Mouse (Mus musculus) ES-Bruce4 (cell line): ENCODE results near the gene Gm11027. TPM values are rescaled to one million over a fixed set of nuclear protein-coding genes. Genes with fewer than 3 reads are reported as not detected.

ENCODE experiments used
- H3K27ac ChIP-seq: 2 replicates; pipeline ENCODE4 v1.5.1; 2012; ENCODE audit warnings: low read length, inconsistent platforms; ENCODE audit not compliant: insufficient read depth
- H3K27me3 ChIP-seq: 2 replicates; pipeline ENCODE4 v1.6.1; 2012; ENCODE audit warnings: mild to moderate bottlenecking, low read length, inconsistent platforms; ENCODE audit not compliant: control insufficient read depth, poor library complexity, insufficient read depth, severe bottlenecking
- H3K36me3 ChIP-seq: 2 replicates; pipeline ENCODE4 v1.6.1; 2012; ENCODE audit warnings: inconsistent platforms, mild to moderate bottlenecking, low read length, moderate library complexity; ENCODE audit not compliant: control insufficient read depth, poor library complexity, insufficient read depth, severe bottlenecking
- H3K4me1 ChIP-seq: one replicate; pipeline ENCODE4 v1.8.1; 2011; ENCODE audit warnings: low read length; ENCODE audit not compliant: control insufficient read depth, insufficient read depth
- H3K4me3 ChIP-seq: 2 replicates; pipeline ENCODE4 v1.5.1; 2011; ENCODE audit warnings: low read depth, mild to moderate bottlenecking, low read length
- H3K9ac ChIP-seq: 2 replicates; pipeline ENCODE4 v1.6.1; 2012; ENCODE audit warnings: low read depth, mild to moderate bottlenecking, inconsistent platforms; ENCODE audit not compliant: poor library complexity, severe bottlenecking
- H3K9me3 ChIP-seq: replicated peaks from 2 replicates; pipeline ENCODE4 v1.6.1; 2012; ENCODE audit warnings: mild to moderate bottlenecking, low read length, inconsistent platforms; ENCODE audit not compliant: control insufficient read depth, poor library complexity, insufficient read depth, severe bottlenecking
- CTCF ChIP-seq: IDR thresholded peaks from one replicate; pipeline ENCODE4 v1.8.1; 2011; ENCODE audit warnings: low read depth, low read length
- EP300 ChIP-seq: IDR thresholded peaks from 2 replicates; pipeline ENCODE4 v1.6.1; 2011; ENCODE audit warnings: low read depth, low read length; ENCODE audit not compliant: insufficient read depth
- POLR2A ChIP-seq: IDR thresholded peaks from one replicate; pipeline ENCODE4 v1.8.1; 2011; ENCODE audit warnings: low read length; ENCODE audit not compliant: insufficient read depth
- polyA plus RNA-seq: library from polyadenylated mRNA; stranded (reverse); fragments of >200 nt; gene quantifications from 2 replicates; pipeline ENCODE4 v1.2.4, GENCODE M21; 2011; ENCODE audit warnings: low read depth; ENCODE audit not compliant: missing spikeins, insufficient read depth, insufficient read length

The Gm11027 gene
- polyA plus RNA-seq, 1 experiment, result not detected

DNA sequence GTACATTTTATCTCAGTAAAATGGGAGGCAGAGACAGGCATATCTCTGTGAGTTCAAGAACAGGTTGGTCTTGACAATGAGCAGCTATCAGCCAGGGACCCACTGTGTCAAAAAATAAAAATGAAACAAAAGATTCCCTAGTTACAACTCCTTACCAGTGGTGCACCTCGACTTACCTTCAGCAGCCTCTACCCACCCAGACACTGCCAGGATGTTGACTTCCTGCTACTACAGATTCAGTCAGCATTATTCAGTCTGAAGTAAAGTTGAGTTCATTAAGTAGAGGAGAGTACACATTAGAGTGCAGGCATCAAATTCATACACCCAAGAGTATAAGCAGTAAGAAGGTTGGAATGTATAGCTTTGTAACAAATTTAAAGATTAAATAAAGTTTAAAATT is 38.6 kb downstream of the Gm11027 start:
- H3K36me3 ChIP-seq, result no peaks in the 10 kb centered on the region
- TF ChIP-seq CTCF, result no peak
- no peak for TF ChIP-seq POLR2A
- TF ChIP-seq EP300, result no peak
- no peaks in the 10 kb centered on the region for H3K9me3 ChIP-seq

GRCm38 (mm10) chr12:116315498-116315897 is 40.3 kb downstream of the Gm11027 start:
- H3K9me3 ChIP-seq, result no peaks in the 10 kb centered on the region
- H3K27me3 ChIP-seq, result no peaks in the 10 kb centered on the region
- no peak overlapping the region for H3K27ac ChIP-seq
- no peaks in the 10 kb centered on the region for H3K4me1 ChIP-seq
- H3K4me3 ChIP-seq, result no peak overlapping the region
- no peak for TF ChIP-seq POLR2A
- TF ChIP-seq EP300, result no peak
- no peak for TF ChIP-seq CTCF
- H3K36me3 ChIP-seq, result no peaks in the 10 kb centered on the region
- H3K9ac ChIP-seq, result no peak overlapping the region

More for the DNA sequence above, 38.6 kb downstream of the Gm11027 start:
- Histone ChIP-seq H3K27ac (no peak overlapping the region), H3K4me1 (no peaks in the 10 kb centered on the region), H3K9ac (no peak overlapping the region), H3K4me3 (no peak overlapping the region), H3K27me3 (no peaks in the 10 kb centered on the region)

- H3K9me3 ChIP-seq, result no peaks in the 10 kb centered on the region
- TF ChIP-seq CTCF, result no peak
- TF ChIP-seq POLR2A, result no peak
- no peak for TF ChIP-seq EP300
- no peaks in the 10 kb centered on the region for H3K4me1 ChIP-seq
- no peak overlapping the region for H3K9ac ChIP-seq
- H3K27ac ChIP-seq, result no peak overlapping the region
- no peaks in the 10 kb centered on the region for H3K36me3 ChIP-seq
- H3K4me3 ChIP-seq, result no peak overlapping the region
- H3K27me3 ChIP-seq, result no peaks in the 10 kb centered on the region
These were observed 42.6 kb downstream of the Gm11027 start for GRCm38 (mm10) chr12:116317818-116318217.

Other genes with a start within 250 kb of the Gm11027 start
- gene Zfp386, start 227.7 kb upstream of the Gm11027 start, polyA plus RNA-seq, result 17.3 and 19.6 TPM in 2 replicates
- not detected in 2 replicates for gene Vipr2, start 197.7 kb upstream of the Gm11027 start, polyA plus RNA-seq
- gene Wdr60, start 12.4 kb upstream of the Gm11027 start, polyA plus RNA-seq, result 4.0 and 9.1 TPM in 2 replicates
- 47.9 and 68.9 TPM in 2 replicates for gene Esyt2, start 5.8 kb downstream of the Gm11027 start, polyA plus RNA-seq
- 48.5 and 49.5 TPM in 2 replicates for gene Ncapg2, start 130.0 kb downstream of the Gm11027 start, polyA plus RNA-seq
- gene Ptprn2, start 210.3 kb downstream of the Gm11027 start, polyA plus RNA-seq, result 0.37 TPM in 1 of 2 replicates, not detected in the other